Mouse (Mus musculus) kidney, adult 2 months (tissue): Measurements from ENCODE around the gene Jmjd1c. TPM values are rescaled to one million over a fixed set of nuclear protein-coding genes. Genes with fewer than 3 reads are reported as not detected.
A peak's percentile ranks its signal among the peaks of the same experiment; 100 is the strongest.

Experiments used
- DNase-seq: peaks from one replicate; pipeline ENCODE4 v3.0.0; 2021
- H3K27ac ChIP-seq: fragments of 200-500 bp; 2 replicates; pipeline ENCODE4 v1.5.1; 2012; ENCODE audit warnings: low read depth, low read length, control low read depth, inconsistent platforms; ENCODE audit not compliant: insufficient read depth
- H3K27me3 ChIP-seq: fragments of 200-500 bp; replicated peaks from 2 replicates; pipeline ENCODE4 v1.6.1; 2012; ENCODE audit warnings: mild to moderate bottlenecking, moderate library complexity, low read length, inconsistent platforms; ENCODE audit not compliant: control insufficient read depth, insufficient read depth
- H3K36me3 ChIP-seq: fragments of 200-500 bp; 2 replicates; pipeline ENCODE4 v1.6.1; 2012; ENCODE audit warnings: mild to moderate bottlenecking, moderate library complexity, low read length, inconsistent platforms; ENCODE audit not compliant: control insufficient read depth, insufficient read depth
- H3K4me1 ChIP-seq: fragments of 200-500 bp; 2 replicates; pipeline ENCODE4 v1.6.1; 2011; ENCODE audit warnings: low read length; ENCODE audit not compliant: control insufficient read depth, insufficient read depth
- H3K4me3 ChIP-seq: fragments of 200-500 bp; 2 replicates; pipeline ENCODE4 v1.5.1; 2011; ENCODE audit warnings: mild to moderate bottlenecking, low read depth, low read length, control low read depth; ENCODE audit not compliant: insufficient read depth
- CTCF ChIP-seq: fragments of 200-500 bp; conservative IDR thresholded peaks from 2 replicates; pipeline ENCODE4 v1.5.1; 2011; ENCODE audit warnings: low read depth, mild to moderate bottlenecking, control low read depth, low read length, moderate library complexity, mixed read lengths; ENCODE audit not compliant: insufficient read depth, insufficient read length
- POLR2A ChIP-seq: fragments of 200-500 bp; IDR thresholded peaks from one replicate; pipeline ENCODE4 v1.6.1; 2011; ENCODE audit warnings: low read depth, low read length, control low read depth
- WGBS: fragments of 180-500 bp; shearing (Covaris S2); methylation state at CpG from one replicate; pipeline ENCODE4 v1.1.7; 2018; 5-methylcytosine and 5-hydroxymethylcytosine counted together
- polyA plus RNA-seq: library from polyadenylated mRNA; depleted of rRNA; stranded (reverse); fragments of >200 nt; gene quantifications from 2 replicates; pipeline ENCODE4 v1.2.3, GENCODE M21; 2012

Gene Jmjd1c
- polyA plus RNA-seq, 1 experiment, result 9.4 TPM

- H3K4me3 ChIP-seq, result no peak overlapping the region
- no peaks in the 10 kb centered on the region for H3K36me3 ChIP-seq
- peaks cover 61% of the 10 kb centered on the region for H3K4me1 ChIP-seq
- 0 out of 2 replicates have a peak overlapping the region, but pooled peaks have one; percentile 16 for H3K27ac ChIP-seq
- no peaks in the 10 kb centered on the region for H3K27me3 ChIP-seq
- TF ChIP-seq POLR2A (no peak), CTCF (no peak)
- no peak for DNase-seq
- WGBS, result 34% methylated on average over 9 of the region's 9 CpGs
These were observed 8.6 kb downstream of the Jmjd1c start for GRCm38 (mm10) chr10:67104543-67104942.

- H3K36me3 ChIP-seq, result no peaks in the 10 kb centered on the region
- 59% methylated on average over 19 of the region's 19 CpGs for WGBS
- H3K4me3 ChIP-seq, result no peak overlapping the region
- no peak for DNase-seq
- H3K27me3 ChIP-seq, result no peaks in the 10 kb centered on the region
- H3K27ac ChIP-seq, result no peak overlapping the region; the same call in 1 of the 2 replicates
- TF ChIP-seq POLR2A, result no peak
- TF ChIP-seq CTCF, result no peak
- peaks cover 55% of the 10 kb centered on the region for H3K4me1 ChIP-seq
These were observed 9.6 kb downstream of the Jmjd1c start for GRCm38 (mm10) chr10:67105331-67106217.

- H3K4me1 ChIP-seq, result peaks cover 50% of the 10 kb centered on the region
- WGBS, result 74% methylated on average over 6 of the region's 6 CpGs
These were observed 10.5 kb downstream of the Jmjd1c start for GRCm38 (mm10) chr10:67106400-67106799.

GRCm38 (mm10) chr10:67107017-67107761, 11.3 kb downstream of the Jmjd1c start:
- DNase-seq, result peak; percentile 64
- H3K4me1 ChIP-seq, result peaks cover 49% of the 10 kb centered on the region

More at GRCm38 (mm10) chr10:67106400-67106799, 10.5 kb downstream of the Jmjd1c start:
- Histone ChIP-seq H3K36me3 (no peaks in the 10 kb centered on the region), H3K4me3 (no peak overlapping the region), H3K27me3 (no peaks in the 10 kb centered on the region), H3K27ac (no peak overlapping the region)
- no peak for DNase-seq
- no peak for TF ChIP-seq POLR2A
- no peak for TF ChIP-seq CTCF

GRCm38 (mm10) chr10:67108096-67108495, 12.2 kb downstream of the Jmjd1c start:
- TF ChIP-seq POLR2A, result no peak
- no peak for TF ChIP-seq CTCF
- peaks cover 43% of the 10 kb centered on the region for H3K4me1 ChIP-seq
- WGBS, result 58% methylated on average over 9 of the region's 9 CpGs

More at GRCm38 (mm10) chr10:67107017-67107761, 11.3 kb downstream of the Jmjd1c start:
- no peaks in the 10 kb centered on the region for H3K27me3 ChIP-seq
- WGBS, result 33% methylated on average over 9 of the region's 9 CpGs
- no peak overlapping the region for H3K4me3 ChIP-seq
- TF ChIP-seq POLR2A (no peak), CTCF (no peak)
- peak overlapping the region; percentile 45; the same call in 1 of the 2 replicates for H3K27ac ChIP-seq
- no peaks in the 10 kb centered on the region for H3K36me3 ChIP-seq

GRCm38 (mm10) chr10:67109635-67110034, 13.7 kb downstream of the Jmjd1c start:
- Histone ChIP-seq H3K4me1 (peaks cover 34% of the 10 kb centered on the region), H3K36me3 (no peaks in the 10 kb centered on the region), H3K4me3 (no peak overlapping the region), H3K27ac (no peak overlapping the region), H3K27me3 (no peaks in the 10 kb centered on the region)
- 64% methylated on average over 5 of the region's 5 CpGs for WGBS
- TF ChIP-seq CTCF (no peak), POLR2A (no peak)
- peak; percentile 49 for DNase-seq

More at GRCm38 (mm10) chr10:67108096-67108495, 12.2 kb downstream of the Jmjd1c start:
- no peaks in the 10 kb centered on the region for H3K36me3 ChIP-seq
- DNase-seq, result no peak
- H3K27me3 ChIP-seq, result no peaks in the 10 kb centered on the region
- no peak overlapping the region for H3K4me3 ChIP-seq
- no peak overlapping the region for H3K27ac ChIP-seq
